Mouse (Mus musculus) intestine, embryonic 15.5 days (tissue): ENCODE measurements around the gene Gm45753. TPM values are rescaled to one million over a fixed set of nuclear protein-coding genes. Genes with fewer than 3 reads are reported as not detected.

Source experiments
- ATAC-seq: fragments of 200-750 bp; cut with Nextera tagmentation; 2 replicates; pipeline ENCODE4 v1.8.0; 2017; ENCODE audit warnings: moderate TSS enrichment, moderate library complexity
- H3K27ac ChIP-seq: fragments of 300-500 bp; sonication (generic); 2 replicates; pipeline ENCODE4 v1.5.1; 2015; ENCODE audit warnings: mild to moderate bottlenecking, inconsistent platforms
- H3K27me3 ChIP-seq: fragments of 300-500 bp; sonication (generic); replicated peaks from 2 replicates; pipeline ENCODE4 v1.6.1; 2015; ENCODE audit warnings: inconsistent platforms
- H3K36me3 ChIP-seq: fragments of 300-500 bp; sonication (generic); 2 replicates; pipeline ENCODE4 v1.6.1; 2015; ENCODE audit warnings: inconsistent platforms
- H3K4me1 ChIP-seq: fragments of 300-500 bp; sonication (generic); replicated peaks from 2 replicates; pipeline ENCODE4 v1.6.1; 2015; ENCODE audit warnings: inconsistent platforms
- H3K4me2 ChIP-seq: fragments of 300-500 bp; sonication (generic); replicated peaks from 2 replicates; pipeline ENCODE4 v1.6.1; 2015; ENCODE audit warnings: mild to moderate bottlenecking, inconsistent platforms
- H3K4me3 ChIP-seq: fragments of 300-500 bp; sonication (generic); replicated peaks from 2 replicates; pipeline ENCODE4 v1.5.1; 2015; ENCODE audit warnings: inconsistent platforms
- H3K9ac ChIP-seq: fragments of 300-500 bp; sonication (generic); 2 replicates; pipeline ENCODE4 v1.6.1; 2015; ENCODE audit warnings: inconsistent platforms
- H3K9me3 ChIP-seq: fragments of 300-500 bp; sonication (generic); 2 replicates; pipeline ENCODE4 v1.6.1; 2016; ENCODE audit warnings: inconsistent platforms
- WGBS: fragments of 180-500 bp; shearing (Covaris S2); methylation state at CpG from one replicate; pipeline ENCODE4 v1.1.7; 2015; 5-methylcytosine and 5-hydroxymethylcytosine counted together
- polyA plus RNA-seq: library from polyadenylated mRNA; unstranded; fragments of >200 nt; fragmentation: Nextera tagmentation; extraction: Ambion mirVana; gene quantifications from 2 replicates; pipeline ENCODE4 v1.2.1, GENCODE M21; 2015

Gene Gm45753
- polyA plus RNA-seq, 1 experiment from 2014 or later: 0.39 TPM

- H3K27ac ChIP-seq: no peak overlapping the region
- no peaks in the 10 kb centered on the region for H3K4me1 ChIP-seq
- no peak overlapping the region for H3K4me2 ChIP-seq
- no peak overlapping the region for H3K9ac ChIP-seq
- no peak overlapping the region for H3K4me3 ChIP-seq
- no peaks in the 10 kb centered on the region for H3K27me3 ChIP-seq
- no peaks in the 10 kb centered on the region for H3K36me3 ChIP-seq
- WGBS: 31% methylated on average over 1 of the region's 1 CpGs
- H3K9me3 ChIP-seq: no peaks in the 10 kb centered on the region
- peak; percentile 68; the same call in 1 of the 2 replicates for ATAC-seq
These were observed 12.7 kb upstream of the Gm45753 start for GRCm38 (mm10) chr8:45320930-45321329.

DNA sequence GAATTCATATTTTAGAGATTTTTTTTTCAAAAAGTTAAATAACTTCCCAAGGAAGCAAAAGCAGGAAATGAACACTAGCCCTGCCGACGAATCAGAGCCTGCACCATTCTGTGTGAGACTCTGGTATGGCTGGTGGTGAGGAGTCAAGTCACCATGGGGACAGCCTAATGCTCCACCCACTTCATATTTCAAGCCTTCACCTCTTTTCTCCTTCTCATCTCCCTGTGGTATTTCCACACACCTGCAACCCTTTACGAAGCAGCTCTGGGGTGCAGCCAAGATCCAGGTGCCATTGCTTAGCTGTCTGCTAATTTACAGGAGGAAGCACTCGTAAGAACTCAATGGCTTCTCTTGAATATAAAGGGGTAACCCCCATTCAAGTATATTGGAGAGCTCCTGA, 2.7 kb upstream of the Gm45753 start:
- no peak overlapping the region for H3K9ac ChIP-seq
- H3K4me2 ChIP-seq: no peak overlapping the region
- no peaks in the 10 kb centered on the region for H3K4me1 ChIP-seq
- H3K27ac ChIP-seq: no peak overlapping the region
- no peaks in the 10 kb centered on the region for H3K36me3 ChIP-seq
- no peak overlapping the region for H3K4me3 ChIP-seq
- H3K9me3 ChIP-seq: no peaks in the 10 kb centered on the region
- WGBS: 83% methylated on average over 4 of the region's 4 CpGs
- no peak for ATAC-seq
- H3K27me3 ChIP-seq: no peaks in the 10 kb centered on the region

DNA sequence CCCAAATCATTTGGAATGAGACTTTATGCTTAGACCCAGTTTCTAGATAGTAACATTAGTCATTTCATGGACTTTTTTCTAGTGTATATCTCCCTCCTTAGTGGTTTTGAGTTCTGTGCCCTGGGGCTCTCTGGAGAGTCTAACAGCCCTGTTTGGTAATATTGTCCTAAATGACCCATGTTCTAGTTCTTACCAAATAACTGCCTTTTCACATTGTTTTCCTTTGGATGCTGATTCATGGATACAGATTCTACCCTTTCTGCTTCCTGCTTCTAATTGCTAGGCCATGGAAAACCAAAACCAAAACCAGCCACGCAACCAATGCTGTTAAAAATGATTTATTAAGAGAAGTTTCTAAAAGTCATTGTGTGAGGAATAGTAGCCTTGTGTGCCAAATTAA, 2.8 kb downstream of the Gm45753 start:
- ATAC-seq: no peak
- Histone ChIP-seq H3K36me3 (no peaks in the 10 kb centered on the region), H3K4me2 (no peak overlapping the region), H3K9ac (no peak overlapping the region), H3K27ac (no peak overlapping the region), H3K9me3 (no peaks in the 10 kb centered on the region), H3K4me3 (no peak overlapping the region), H3K4me1 (no peaks in the 10 kb centered on the region), H3K27me3 (no peaks in the 10 kb centered on the region)
- WGBS: 80% methylated on average over 1 of the region's 1 CpGs

DNA sequence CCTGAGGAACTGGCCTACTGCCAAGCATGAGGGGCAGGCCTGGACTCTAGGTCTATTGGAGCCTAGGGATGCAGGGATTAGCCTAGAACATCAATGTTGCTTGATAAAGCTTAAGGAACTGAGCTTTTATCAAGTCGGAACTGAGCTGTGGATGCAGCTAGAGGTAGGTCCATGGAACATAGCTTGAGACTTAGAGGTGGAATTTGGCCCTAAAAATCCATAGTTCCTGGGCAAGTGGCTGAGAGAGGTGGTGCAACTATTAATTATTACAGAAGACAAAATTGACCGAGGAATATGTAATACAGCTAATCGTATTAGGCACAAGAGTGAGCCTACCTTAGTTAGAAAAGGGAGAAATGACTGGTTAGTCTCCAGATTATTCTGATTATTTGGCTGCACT, 3.9 kb downstream of the Gm45753 start:
- 93% methylated on average over 3 of the region's 3 CpGs for WGBS
- H3K27me3 ChIP-seq: no peaks in the 10 kb centered on the region
- ATAC-seq: no peak

GRCm38 (mm10) chr8:45302390-45302789, 5.9 kb downstream of the Gm45753 start:
- no peak overlapping the region for H3K9ac ChIP-seq
- H3K4me3 ChIP-seq: no peak overlapping the region
- no peaks in the 10 kb centered on the region for H3K9me3 ChIP-seq
- WGBS: 77% methylated on average over 8 of the region's 8 CpGs
- H3K27ac ChIP-seq: no peak overlapping the region
- no peaks in the 10 kb centered on the region for H3K27me3 ChIP-seq
- ATAC-seq: no peak
- no peaks in the 10 kb centered on the region for H3K36me3 ChIP-seq
- no peak overlapping the region for H3K4me2 ChIP-seq
- no peaks in the 10 kb centered on the region for H3K4me1 ChIP-seq

More for the DNA sequence above, 3.9 kb downstream of the Gm45753 start:
- Histone ChIP-seq H3K27ac (no peak overlapping the region), H3K4me3 (no peak overlapping the region), H3K9me3 (no peaks in the 10 kb centered on the region), H3K9ac (no peak overlapping the region), H3K4me1 (no peaks in the 10 kb centered on the region), H3K36me3 (no peaks in the 10 kb centered on the region), H3K4me2 (no peak overlapping the region)

GRCm38 (mm10) chr8:45295276-45295675, 13.0 kb downstream of the Gm45753 start:
- H3K9ac ChIP-seq: no peak overlapping the region
- H3K9me3 ChIP-seq: no peaks in the 10 kb centered on the region
- 93% methylated on average over 6 of the region's 6 CpGs for WGBS

DNA sequence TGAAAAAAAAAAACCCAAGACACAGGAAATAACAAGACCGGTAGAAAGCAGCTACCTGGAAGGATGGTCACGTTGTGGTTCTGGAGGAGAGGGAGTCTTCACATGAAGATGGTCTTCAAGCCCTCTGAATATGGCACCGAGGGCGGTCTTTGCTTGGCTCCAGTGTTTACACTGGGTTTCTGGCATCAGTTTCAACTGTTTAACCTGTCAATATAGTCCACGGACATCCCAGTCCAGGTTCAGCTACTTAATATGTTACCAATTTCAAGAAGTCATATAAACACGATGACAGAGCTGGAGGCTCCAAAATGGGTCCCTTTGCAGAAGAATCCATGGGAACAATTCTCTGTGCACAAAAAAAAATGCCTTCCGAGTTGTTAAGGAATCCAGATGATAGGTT, 13.6 kb downstream of the Gm45753 start, which contains the start of gene Klkb1:
TSS of gene Klkb1 (minus strand) at position 173 of the 400 bp plus-strand sequence.
- Histone ChIP-seq H3K9ac (no peak within 1 kb of the TSS), H3K27me3 (no peaks in the 10 kb centered on the region), H3K36me3 (no peaks in the 10 kb centered on the region), H3K4me2 (no peak within 1 kb of the TSS), H3K4me3 (no peak within 1 kb of the TSS), H3K27ac (no peak within 1 kb of the TSS), H3K4me1 (no peaks in the 10 kb centered on the region), H3K9me3 (no peaks in the 10 kb centered on the region)
- 73% methylated on average over 7 of the region's 7 CpGs for WGBS
- ATAC-seq: no peak

More at GRCm38 (mm10) chr8:45295276-45295675, 13.0 kb downstream of the Gm45753 start:
- no peak overlapping the region for H3K4me2 ChIP-seq
- no peak for ATAC-seq
- H3K4me3 ChIP-seq: no peak overlapping the region
- no peaks in the 10 kb centered on the region for H3K36me3 ChIP-seq
- H3K27ac ChIP-seq: no peak overlapping the region
- no peaks in the 10 kb centered on the region for H3K27me3 ChIP-seq
- H3K4me1 ChIP-seq: no peaks in the 10 kb centered on the region

- WGBS: 90% methylated on average over 2 of the region's 2 CpGs
- H3K9ac ChIP-seq: no peak overlapping the region
- no peak overlapping the region for H3K4me3 ChIP-seq
- H3K9me3 ChIP-seq: no peaks in the 10 kb centered on the region
- H3K27ac ChIP-seq: no peak overlapping the region
- H3K27me3 ChIP-seq: no peaks in the 10 kb centered on the region
- H3K36me3 ChIP-seq: no peaks in the 10 kb centered on the region
- H3K4me1 ChIP-seq: no peaks in the 10 kb centered on the region
- no peak overlapping the region for H3K4me2 ChIP-seq
- ATAC-seq: no peak
These were observed 16.5 kb downstream of the Gm45753 start for GRCm38 (mm10) chr8:45291790-45292189.

DNA sequence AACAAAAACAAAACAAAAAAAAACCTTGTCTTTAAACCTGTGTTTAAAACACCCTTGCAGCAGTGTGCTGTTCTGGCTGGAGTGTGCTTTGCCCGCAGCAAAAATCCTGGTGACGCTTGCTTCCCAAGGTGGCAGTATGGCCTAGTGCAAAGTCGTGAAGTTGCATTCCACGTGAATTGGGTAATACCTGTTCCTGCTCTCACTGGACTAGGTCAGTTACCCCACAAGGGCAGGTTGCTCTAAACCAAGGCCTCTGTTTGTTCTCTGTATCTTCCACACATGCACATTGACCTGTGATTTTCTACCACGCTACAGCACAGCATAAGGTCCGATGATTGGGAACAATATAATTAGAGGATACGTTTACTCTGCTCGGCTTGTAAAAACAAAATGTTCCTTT, 26.6 kb downstream of the Gm45753 start:
- ATAC-seq: no peak

GRCm38 (mm10) chr8:45277453-45277852, 30.8 kb downstream of the Gm45753 start:
- no peaks in the 10 kb centered on the region for H3K9me3 ChIP-seq
- H3K27ac ChIP-seq: no peak overlapping the region
- H3K36me3 ChIP-seq: no peaks in the 10 kb centered on the region
- no peak overlapping the region for H3K4me2 ChIP-seq
- no peaks in the 10 kb centered on the region for H3K27me3 ChIP-seq
- no peak for ATAC-seq
- no peaks in the 10 kb centered on the region for H3K4me1 ChIP-seq
- WGBS: 60% methylated on average over 3 of the region's 3 CpGs
- no peak overlapping the region for H3K9ac ChIP-seq
- H3K4me3 ChIP-seq: no peak overlapping the region

More for the DNA sequence above, 26.6 kb downstream of the Gm45753 start:
- Histone ChIP-seq H3K36me3 (no peaks in the 10 kb centered on the region), H3K4me3 (no peak overlapping the region), H3K27me3 (no peaks in the 10 kb centered on the region), H3K4me1 (no peaks in the 10 kb centered on the region), H3K27ac (no peak overlapping the region), H3K9ac (no peak overlapping the region), H3K9me3 (no peaks in the 10 kb centered on the region), H3K4me2 (no peak overlapping the region)
- WGBS: 63% methylated on average over 8 of the region's 8 CpGs

GRCm38 (mm10) chr8:45274317-45274716, 33.9 kb downstream of the Gm45753 start:
- no peak overlapping the region for H3K9ac ChIP-seq
- H3K4me2 ChIP-seq: no peak overlapping the region
- H3K36me3 ChIP-seq: no peaks in the 10 kb centered on the region
- H3K27me3 ChIP-seq: no peaks in the 10 kb centered on the region
- WGBS: 57% methylated on average over 4 of the region's 4 CpGs
- H3K9me3 ChIP-seq: no peaks in the 10 kb centered on the region
- ATAC-seq: no peak
- no peak overlapping the region for H3K4me3 ChIP-seq
- no peak overlapping the region for H3K27ac ChIP-seq
- no peaks in the 10 kb centered on the region for H3K4me1 ChIP-seq

DNA sequence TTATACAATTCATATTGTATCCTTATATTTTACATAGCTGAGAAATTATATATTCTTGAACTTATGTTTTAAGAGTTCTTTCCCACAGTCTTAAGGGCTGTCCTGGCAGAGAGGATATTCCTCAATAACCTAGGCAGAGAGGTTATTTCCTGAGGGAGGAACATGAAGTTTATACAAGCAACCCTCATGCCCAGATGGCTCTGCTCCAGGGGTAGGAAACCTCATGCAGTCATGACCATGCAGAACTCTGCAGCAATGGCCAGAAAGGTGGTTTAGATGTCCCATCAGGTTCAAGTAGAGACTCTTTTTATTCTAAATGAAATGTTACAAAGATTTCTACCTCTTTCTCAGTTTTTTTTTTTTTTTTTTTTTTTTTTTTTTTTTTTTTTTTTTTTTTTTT, 39.2 kb downstream of the Gm45753 start:
- H3K27ac ChIP-seq: no peak overlapping the region
- H3K4me1 ChIP-seq: no peaks in the 10 kb centered on the region
- H3K4me3 ChIP-seq: no peak overlapping the region
- no peaks in the 10 kb centered on the region for H3K9me3 ChIP-seq
- H3K4me2 ChIP-seq: no peak overlapping the region
- H3K27me3 ChIP-seq: no peaks in the 10 kb centered on the region
- H3K36me3 ChIP-seq: no peaks in the 10 kb centered on the region
- no peak overlapping the region for H3K9ac ChIP-seq
- no peak for ATAC-seq

- Histone ChIP-seq H3K4me3 (no peak overlapping the region), H3K4me2 (no peak overlapping the region), H3K36me3 (no peaks in the 10 kb centered on the region), H3K4me1 (no peaks in the 10 kb centered on the region), H3K9ac (no peak overlapping the region), H3K27ac (no peak overlapping the region), H3K27me3 (no peaks in the 10 kb centered on the region), H3K9me3 (no peaks in the 10 kb centered on the region)
- no peak for ATAC-seq
These were observed 39.8 kb downstream of the Gm45753 start for GRCm38 (mm10) chr8:45268485-45268884.
